ENCODE assay signal across 23 mouse cellular contexts in genomic region chr8:104268368-104268767, GRCm38 (mm10). TPM values are rescaled to one million over a fixed set of nuclear protein-coding genes. Genes with fewer than 3 reads are reported as not detected.
"Had no signal": no experiment of that assay in that cellular context is flagged by ENCODE, and none has a peak within 500 bp of the region (broad histone marks: within the 10 kb centered on the region; RNA-seq: fewer than 3 reads in every experiment).

No protein-coding gene starts in this region.

- H3K9me3 ChIP-seq: midbrain, embryonic 10.5 days; midbrain, embryonic 12.5 days; midbrain, embryonic 15.5 days; neural tube, embryonic 12.5 days; stomach, embryonic 15.5 days had no signal

- H3K27ac ChIP-seq: liver, embryonic 14.5 days; midbrain, embryonic 10.5 days; midbrain, embryonic 12.5 days; midbrain, embryonic 15.5 days; neural tube, embryonic 12.5 days; stomach, embryonic 15.5 days had no signal

- DNase-seq: lung, adult 18-20 months; lung, embryonic 14.5 days; lung, postnatal 10 days; lung, postnatal 4 days; right cerebral cortex, postnatal 14 days; thymus, adult 2 months; thymus, postnatal 25 days; thymus, postnatal 4 days had no signal

- H3K4me1 ChIP-seq: midbrain, embryonic 10.5 days; midbrain, embryonic 12.5 days; midbrain, embryonic 15.5 days; neural tube, embryonic 12.5 days; stomach, embryonic 15.5 days had no signal

- H3K36me3 ChIP-seq: midbrain, embryonic 15.5 days had no signal

- H3K4me2 ChIP-seq: lung, embryonic 14.5 days; midbrain, embryonic 12.5 days; midbrain, embryonic 15.5 days; neural tube, embryonic 12.5 days; stomach, embryonic 15.5 days had no signal

- ATAC-seq: midbrain, embryonic 15.5 days had no signal

- H3K27me3 ChIP-seq: midbrain, embryonic 12.5 days; midbrain, embryonic 15.5 days; neural tube, embryonic 12.5 days; stomach, embryonic 15.5 days had no signal

- H3K9ac ChIP-seq: liver, embryonic 14.5 days; lung, embryonic 14.5 days; midbrain, embryonic 12.5 days; midbrain, embryonic 15.5 days; neural tube, embryonic 12.5 days; stomach, embryonic 15.5 days had no signal

- H3K4me3 ChIP-seq: midbrain, embryonic 10.5 days; midbrain, embryonic 12.5 days; midbrain, embryonic 15.5 days; neural tube, embryonic 12.5 days; stomach, embryonic 15.5 days had no signal

RNA-seq across cellular contexts. Expression of gene Cmtm2a, which starts 24.6 kb away (rescaled TPM):
- total RNA-seq: megakaryocyte-erythroid progenitor cell, adult 5-6 weeks; midbrain, postnatal 0 days; monocyte, adult 5-6 weeks; neutrophil, adult 5-6 weeks had no signal
- polyA plus RNA-seq: liver, embryonic 14.5 days; liver, embryonic 16.5 days; lung, embryonic 14.5 days; lung, embryonic 16.5 days; midbrain, embryonic 10.5 days; midbrain, embryonic 12.5 days; midbrain, embryonic 15.5 days; midbrain, postnatal 0 days; neural tube, embryonic 12.5 days; neural tube, embryonic 14.5 days; spleen, adult 2 months; stomach, embryonic 15.5 days; urinary bladder, adult 2 months had no signal

RNA-seq across cellular contexts. Expression of gene Gm45711, which starts 41.5 kb away (rescaled TPM):
- total RNA-seq: megakaryocyte-erythroid progenitor cell, adult 5-6 weeks; midbrain, postnatal 0 days; monocyte, adult 5-6 weeks; neutrophil, adult 5-6 weeks had no signal
- polyA plus RNA-seq: liver, embryonic 14.5 days; liver, embryonic 16.5 days; lung, embryonic 14.5 days; lung, embryonic 16.5 days; midbrain, embryonic 10.5 days; midbrain, embryonic 12.5 days; midbrain, embryonic 15.5 days; midbrain, postnatal 0 days; neural tube, embryonic 12.5 days; neural tube, embryonic 14.5 days; spleen, adult 2 months; stomach, embryonic 15.5 days; thymus, adult 2 months; urinary bladder, adult 2 months had no signal

RNA-seq across cellular contexts. Expression of gene Cmtm1, which starts 41.6 kb away (rescaled TPM):
- total RNA-seq: megakaryocyte-erythroid progenitor cell, adult 5-6 weeks; midbrain, postnatal 0 days; monocyte, adult 5-6 weeks; neutrophil, adult 5-6 weeks had no signal
- polyA plus RNA-seq: liver, embryonic 14.5 days; liver, embryonic 16.5 days; lung, embryonic 14.5 days; lung, embryonic 16.5 days; midbrain, embryonic 10.5 days; midbrain, embryonic 12.5 days; midbrain, embryonic 15.5 days; midbrain, postnatal 0 days; neural tube, embryonic 12.5 days; neural tube, embryonic 14.5 days; spleen, adult 2 months; stomach, embryonic 15.5 days; thymus, adult 2 months; urinary bladder, adult 2 months had no signal
